Mouse (Mus musculus): ENCODE measurements around the gene Chn1. TPM values are rescaled to one million over a fixed set of nuclear protein-coding genes. Genes with fewer than 3 reads are reported as not detected.

The Chn1 gene
- polyA plus RNA-seq, 1 experiment from 2014 or later = 26.9 TPM

DNA sequence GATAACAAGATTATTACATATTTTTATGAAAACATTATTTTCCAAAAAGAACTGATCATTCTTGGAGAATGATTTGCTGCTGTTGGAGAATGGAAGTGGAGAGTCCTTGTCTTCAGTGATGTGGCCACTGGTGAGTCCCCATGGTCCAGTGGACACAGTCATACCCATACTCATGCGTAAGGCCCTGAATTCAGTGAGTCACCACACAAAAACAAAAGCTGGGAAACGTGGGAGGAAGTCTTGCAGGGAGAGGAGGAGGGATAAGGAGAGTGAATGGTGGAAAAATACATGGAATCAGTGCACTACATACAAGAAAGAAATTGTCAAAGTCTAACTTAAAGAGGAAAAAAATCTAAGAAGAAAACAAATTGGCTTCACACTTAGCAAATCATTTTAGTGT lies 47.3 kb downstream of the Chn1 start:
- H3K27ac ChIP-seq (ENCODE audit: low read length) = no peak overlapping the region
- H3K4me1 ChIP-seq (ENCODE audit: insufficient read depth, low read depth, low read length) = no peaks in the 10 kb centered on the region
- no peaks in the 10 kb centered on the region for H3K36me3 ChIP-seq (ENCODE audit: insufficient read depth, low read length)
- no peak for ATAC-seq
- no peak overlapping the region for H3K4me3 ChIP-seq (ENCODE audit: low read depth, low read length)
- WGBS = 50% methylated on average over 2 of the region's 2 CpGs
- no peak for TF ChIP-seq CTCF (IDR thresholded peaks at IDR 0.05)
- TF ChIP-seq EP300 (IDR thresholded peaks at IDR 0.05) = no peak
- H3K27me3 ChIP-seq (replicated peaks; ENCODE audit: insufficient read depth, low read length) = no peaks in the 10 kb centered on the region
- no peaks in the 10 kb centered on the region for H3K9me3 ChIP-seq (ENCODE audit: low read length)
- no peak overlapping the region for H3K9ac ChIP-seq (replicated peaks; ENCODE audit: low read depth)
- no peak overlapping the region for H3K4me2 ChIP-seq (replicated peaks; ENCODE audit: low read depth, low read length)
- DNase-seq (ENCODE audit: low spot score) = no peak

DNA sequence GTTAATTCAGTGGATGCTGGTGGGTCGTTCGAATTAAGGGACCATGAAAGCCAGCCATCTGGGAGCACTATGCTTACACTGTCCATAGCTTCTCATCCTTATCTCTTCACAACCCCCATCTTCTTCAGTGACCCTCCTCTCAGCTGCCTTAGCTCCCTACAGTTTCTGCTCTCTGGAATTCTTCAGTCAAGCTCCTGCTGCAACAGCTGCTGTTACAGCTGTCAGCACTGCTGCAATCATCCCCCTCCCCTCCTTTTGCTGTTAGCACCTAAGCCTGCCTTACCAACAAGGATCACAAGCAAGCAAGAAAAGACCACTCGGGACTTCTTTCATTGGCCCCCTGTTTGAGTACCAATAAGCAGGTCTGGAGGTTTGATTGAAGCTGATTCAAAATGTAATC lies 50.2 kb downstream of the Chn1 start:
- TF ChIP-seq EP300 (IDR thresholded peaks at IDR 0.05) (no peak), CTCF (IDR thresholded peaks at IDR 0.05) (no peak)
- Histone ChIP-seq H3K27ac (ENCODE audit: low read length) (no peak overlapping the region), H3K4me2 (replicated peaks; ENCODE audit: low read depth, low read length) (no peak overlapping the region)

DNA sequence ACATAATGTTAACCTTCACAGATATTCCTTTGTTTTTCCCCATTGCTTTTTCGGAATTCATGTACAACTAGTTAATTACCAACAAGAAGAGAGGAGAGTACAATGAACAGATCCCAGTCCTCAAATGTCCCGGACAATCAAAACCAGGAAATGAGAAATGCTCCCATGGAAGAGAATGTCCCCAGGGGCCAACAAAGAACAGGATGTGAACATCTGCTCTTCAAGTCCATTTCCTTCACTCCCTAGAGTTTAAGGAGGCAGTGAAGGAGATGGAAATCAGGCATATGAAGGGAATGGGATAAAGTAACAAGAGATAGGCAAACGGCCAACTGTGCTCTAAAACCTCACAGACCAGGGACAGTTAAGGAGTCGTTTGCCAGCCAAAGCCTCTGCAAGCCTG lies 53.3 kb downstream of the Chn1 start:
- Histone ChIP-seq H3K27me3 (replicated peaks; ENCODE audit: insufficient read depth, low read length) (no peaks in the 10 kb centered on the region), H3K4me1 (ENCODE audit: insufficient read depth, low read depth, low read length) (no peaks in the 10 kb centered on the region), H3K4me3 (ENCODE audit: low read depth, low read length) (no peak overlapping the region), H3K36me3 (ENCODE audit: insufficient read depth, low read length) (no peaks in the 10 kb centered on the region), H3K4me2 (replicated peaks; ENCODE audit: low read depth, low read length) (no peak overlapping the region), H3K9me3 (ENCODE audit: low read length) (no peaks in the 10 kb centered on the region), H3K9ac (replicated peaks; ENCODE audit: low read depth) (no peak overlapping the region), H3K27ac (ENCODE audit: low read length) (0 out of 2 replicates have a peak overlapping the region, but pooled peaks have one; percentile 29)
- 24% methylated on average over 4 of the region's 4 CpGs for WGBS
- DNase-seq (ENCODE audit: low spot score) (peak; percentile 40), ATAC-seq (no peak)
- no peak for TF ChIP-seq CTCF (IDR thresholded peaks at IDR 0.05)
- TF ChIP-seq EP300 (IDR thresholded peaks at IDR 0.05) = no peak

More for the DNA sequence above, 50.2 kb downstream of the Chn1 start:
- Histone ChIP-seq H3K9me3 (ENCODE audit: low read length) (no peaks in the 10 kb centered on the region), H3K4me3 (ENCODE audit: low read depth, low read length) (no peak overlapping the region), H3K9ac (replicated peaks; ENCODE audit: low read depth) (no peak overlapping the region), H3K36me3 (ENCODE audit: insufficient read depth, low read length) (no peaks in the 10 kb centered on the region), H3K4me1 (ENCODE audit: insufficient read depth, low read depth, low read length) (no peaks in the 10 kb centered on the region), H3K27me3 (replicated peaks; ENCODE audit: insufficient read depth, low read length) (no peaks in the 10 kb centered on the region)
- DNase-seq (ENCODE audit: low spot score) (no peak), ATAC-seq (no peak)
- WGBS = 44% methylated on average over 3 of the region's 3 CpGs

DNA sequence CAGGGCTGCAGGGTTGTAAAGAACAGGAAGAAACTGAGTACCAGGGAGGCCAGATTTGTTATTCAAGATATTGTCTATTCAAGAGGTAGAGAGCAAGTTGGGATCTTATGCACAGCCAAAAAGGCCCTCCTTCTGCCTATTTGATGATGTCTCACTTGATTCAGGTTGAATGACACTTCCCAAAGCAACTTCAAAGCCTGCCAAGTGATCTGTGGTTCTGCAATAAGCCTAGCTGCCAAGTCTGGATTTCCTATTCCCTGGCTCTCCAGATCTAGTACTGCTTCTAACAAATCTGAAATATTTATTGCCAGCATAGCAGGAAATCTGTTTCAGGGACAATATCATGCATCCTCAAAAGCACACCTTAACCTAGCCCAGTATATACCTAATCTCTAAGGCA lies 62.7 kb downstream of the Chn1 start:
- Histone ChIP-seq H3K27ac (ENCODE audit: low read length) (no peak overlapping the region), H3K9ac (replicated peaks; ENCODE audit: low read depth) (no peak overlapping the region), H3K4me1 (ENCODE audit: insufficient read depth, low read depth, low read length) (no peaks in the 10 kb centered on the region), H3K4me3 (ENCODE audit: low read depth, low read length) (no peak overlapping the region), H3K9me3 (ENCODE audit: low read length) (no peaks in the 10 kb centered on the region), H3K36me3 (ENCODE audit: insufficient read depth, low read length) (no peaks in the 10 kb centered on the region), H3K27me3 (replicated peaks; ENCODE audit: insufficient read depth, low read length) (no peaks in the 10 kb centered on the region), H3K4me2 (replicated peaks; ENCODE audit: low read depth, low read length) (no peak overlapping the region)
- no peak for TF ChIP-seq CTCF (IDR thresholded peaks at IDR 0.05)
- TF ChIP-seq EP300 (IDR thresholded peaks at IDR 0.05) = no peak
- DNase-seq (ENCODE audit: low spot score) (no peak), ATAC-seq (no peak)

DNA sequence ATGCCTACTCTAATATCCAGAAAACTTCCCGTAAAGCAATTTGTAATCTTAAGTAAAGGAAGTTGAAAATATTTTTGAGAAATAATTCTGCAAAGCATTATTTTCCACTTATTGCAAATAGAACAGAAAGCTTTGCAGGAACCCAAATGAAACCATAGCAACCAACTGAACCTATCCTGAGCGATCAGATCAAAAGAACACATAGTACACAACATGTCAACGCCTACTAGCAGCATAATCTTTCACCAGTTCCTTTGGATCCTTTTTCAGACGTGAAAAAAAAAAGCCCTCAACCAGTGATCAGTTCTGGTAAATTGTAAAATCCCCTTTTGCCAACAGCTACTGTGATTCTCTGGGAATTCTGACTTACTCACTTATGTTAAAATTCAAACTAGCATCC lies 82.1 kb downstream of the Chn1 start:
- WGBS = 56% methylated on average over 4 of the region's 4 CpGs
- Histone ChIP-seq H3K27me3 (replicated peaks; ENCODE audit: insufficient read depth, low read length) (no peaks in the 10 kb centered on the region), H3K9me3 (ENCODE audit: low read length) (no peaks in the 10 kb centered on the region)

DNA sequence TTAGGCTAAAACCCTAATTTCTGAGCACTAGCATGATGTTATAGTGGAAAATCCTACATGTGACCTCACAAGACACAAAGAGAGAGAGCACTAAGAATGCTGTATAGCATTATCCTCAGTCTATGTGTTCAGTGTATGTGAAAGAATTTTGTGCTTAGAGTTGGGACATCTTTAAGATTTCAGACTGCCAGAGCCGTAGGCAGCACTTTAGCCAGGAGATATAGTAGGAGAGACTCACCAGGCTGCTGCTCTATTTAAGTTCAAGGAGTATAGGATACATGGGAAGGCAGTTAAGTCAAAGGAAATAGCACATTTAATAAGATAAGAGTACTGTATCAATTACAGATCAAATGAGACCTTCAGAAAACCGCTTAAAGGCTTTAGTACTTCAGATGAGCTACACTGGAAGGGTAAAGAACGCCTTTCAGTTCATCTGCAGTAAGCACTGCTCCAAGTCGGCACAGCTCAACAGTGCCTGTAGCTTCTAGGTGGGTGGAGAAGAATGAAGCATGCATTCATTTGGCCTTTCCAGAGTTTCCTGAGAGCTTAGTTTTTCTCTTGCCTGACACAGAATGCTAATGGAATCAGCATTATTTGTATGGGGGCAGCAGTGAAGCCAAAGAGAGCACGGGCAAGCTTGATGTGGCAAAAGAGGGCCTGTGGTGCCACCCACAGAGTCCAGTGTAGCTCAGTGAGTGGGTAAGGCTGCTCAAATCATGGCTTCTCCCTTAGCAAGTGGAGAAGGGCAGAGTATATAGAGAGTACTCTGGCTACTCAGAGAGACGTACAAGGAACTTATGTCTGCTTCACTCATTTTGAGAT lies 84.2 kb downstream of the Chn1 start:
- Histone ChIP-seq H3K27ac (ENCODE audit: low read length) (no peak overlapping the region), H3K4me1 (ENCODE audit: insufficient read depth, low read depth, low read length) (no peaks in the 10 kb centered on the region), H3K27me3 (replicated peaks; ENCODE audit: insufficient read depth, low read length) (no peaks in the 10 kb centered on the region), H3K9me3 (ENCODE audit: low read length) (no peaks in the 10 kb centered on the region), H3K4me2 (replicated peaks; ENCODE audit: low read depth, low read length) (no peak overlapping the region), H3K4me3 (ENCODE audit: low read depth, low read length) (no peak overlapping the region), H3K9ac (replicated peaks; ENCODE audit: low read depth) (no peak overlapping the region), H3K36me3 (ENCODE audit: insufficient read depth, low read length) (no peaks in the 10 kb centered on the region)
- 79% methylated on average over 6 of the region's 6 CpGs for WGBS
- no peak for ATAC-seq
- TF ChIP-seq CTCF (IDR thresholded peaks at IDR 0.05) (no peak), EP300 (IDR thresholded peaks at IDR 0.05) (no peak)
- DNase-seq (ENCODE audit: low spot score) = no peak

More for the DNA sequence above, 82.1 kb downstream of the Chn1 start:
- Histone ChIP-seq H3K4me2 (replicated peaks; ENCODE audit: low read depth, low read length) (no peak overlapping the region), H3K27ac (ENCODE audit: low read length) (no peak overlapping the region), H3K36me3 (ENCODE audit: insufficient read depth, low read length) (no peaks in the 10 kb centered on the region), H3K9ac (replicated peaks; ENCODE audit: low read depth) (no peak overlapping the region), H3K4me1 (ENCODE audit: insufficient read depth, low read depth, low read length) (no peaks in the 10 kb centered on the region), H3K4me3 (ENCODE audit: low read depth, low read length) (no peak overlapping the region)
- DNase-seq (ENCODE audit: low spot score) = no peak
- no peak for ATAC-seq
- TF ChIP-seq EP300 (IDR thresholded peaks at IDR 0.05) = no peak
- TF ChIP-seq CTCF (IDR thresholded peaks at IDR 0.05) = no peak
